ENCODE assay signal across 9 mouse cellular contexts in the genomic region with DNA sequence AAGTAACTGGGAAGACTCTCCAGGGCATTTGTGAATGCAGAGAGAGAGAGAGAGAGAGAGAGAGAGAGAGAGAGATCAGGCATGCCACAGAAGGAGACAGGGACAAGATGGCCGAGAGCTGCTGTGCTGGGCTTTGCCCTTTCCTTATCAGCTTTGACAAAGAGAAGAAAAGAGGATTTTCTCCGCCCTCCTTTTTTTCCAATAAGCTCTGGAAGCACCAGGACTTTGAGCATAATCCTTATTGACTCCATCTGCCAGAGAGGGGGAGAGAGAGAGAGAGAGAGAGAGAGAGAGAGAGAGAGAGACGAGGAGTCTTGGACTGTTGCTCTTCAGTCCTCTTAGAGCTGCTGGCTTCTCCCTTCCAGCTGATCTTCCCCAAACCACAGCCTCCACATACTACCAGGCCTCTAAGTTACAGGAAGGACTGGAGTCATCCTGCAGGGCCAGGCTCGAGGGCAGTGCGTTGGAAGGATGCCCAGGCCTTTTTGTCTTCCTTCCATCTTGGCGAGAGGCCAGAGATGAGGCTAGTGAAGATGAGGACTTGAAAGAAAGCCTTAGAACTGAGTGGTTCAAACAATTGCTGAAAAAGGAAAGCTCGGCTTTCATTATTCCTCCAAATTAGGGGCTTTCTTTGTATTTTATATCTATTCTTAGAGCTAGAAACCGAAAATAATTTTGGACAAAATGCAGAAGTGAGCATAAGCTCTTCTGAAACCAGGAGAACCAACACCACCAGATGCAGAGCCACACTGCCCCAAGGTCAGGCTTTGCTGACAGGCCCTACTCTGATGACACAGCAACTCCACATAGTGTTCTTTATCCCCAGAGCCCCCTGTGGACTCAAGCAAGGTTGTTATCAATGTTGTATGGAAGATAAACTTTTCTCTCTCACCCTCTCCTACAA. TPM values are rescaled to one million over a fixed set of nuclear protein-coding genes. Genes with fewer than 3 reads are reported as not detected.
DNase-seq lines count a peak whose midpoint lies in the region; ATAC-seq and TF ChIP-seq lines count a peak whose summit lies in the region.
"Had no signal": no experiment of that assay in that cellular context is flagged by ENCODE, and none has a peak within 500 bp of the region (broad histone marks: within the 10 kb centered on the region; RNA-seq: fewer than 3 reads in every experiment).

No protein-coding gene starts in this region.

- H3K9me3 ChIP-seq in forebrain, embryonic 15.5 days = no peaks in the 10 kb centered on the region
- no peaks in the 10 kb centered on the region for H3K9me3 ChIP-seq in forebrain, embryonic 11.5 days (ENCODE audit: control insufficient read depth, low read length)
- no peaks in the 10 kb centered on the region for H3K9me3 ChIP-seq in stomach, embryonic 15.5 days
- H3K9me3 ChIP-seq: embryonic facial prominence, embryonic 12.5 days had no signal

- H3K27ac ChIP-seq in forebrain, embryonic 15.5 days (replicated peaks) = 0 out of 2 replicates have a peak overlapping the region, but pooled peaks have one; percentile 27
- H3K27ac ChIP-seq in forebrain, embryonic 11.5 days (ENCODE audit: low read depth, low read length) = no peak overlapping the region
- H3K27ac ChIP-seq in cerebellum, adult 2 months (ENCODE audit: insufficient read depth, low read length) = no peak overlapping the region
- H3K27ac ChIP-seq in stomach, embryonic 15.5 days = no peak overlapping the region; the same call in 1 of the 2 replicates
- H3K27ac ChIP-seq: embryonic facial prominence, embryonic 12.5 days had no signal

- H3K4me2 ChIP-seq in forebrain, embryonic 15.5 days (replicated peaks) = no peak overlapping the region
- no peak overlapping the region for H3K4me2 ChIP-seq in forebrain, embryonic 11.5 days (ENCODE audit: low read depth, low read length, severe bottlenecking)
- H3K4me2 ChIP-seq in stomach, embryonic 15.5 days = no peak overlapping the region
- H3K4me2 ChIP-seq: embryonic facial prominence, embryonic 12.5 days had no signal

- no peak for TF ChIP-seq CTCF in cerebellum, adult 2 months (IDR thresholded peaks at IDR 0.05; ENCODE audit: borderline replicate concordance, insufficient read depth, low read depth, low read length)

- no peak for DNase-seq in forebrain, embryonic 11.5 days (ENCODE audit: low spot score)
- DNase-seq in 3T3-L1 (ENCODE audit: low read depth, low spot score) = peak; percentile 64
- peak; percentile 68 to 74 for DNase-seq in cerebellum, adult 2 months
- peak; percentile 20 to 51 for DNase-seq in heart, postnatal 14 days
- DNase-seq in lung, postnatal 10 days = peak; percentile 79
- no peak for DNase-seq in thymus, adult 18-20 months

- TF ChIP-seq POLR2A in cerebellum, adult 2 months (IDR thresholded peaks at IDR 0.05; ENCODE audit: borderline replicate concordance, insufficient read depth, low read length) = no peak

- no peak overlapping the region for H3K9ac ChIP-seq in forebrain, embryonic 15.5 days (replicated peaks)
- no peak overlapping the region for H3K9ac ChIP-seq in forebrain, embryonic 11.5 days (ENCODE audit: low read length)
- no peak overlapping the region for H3K9ac ChIP-seq in stomach, embryonic 15.5 days
- H3K9ac ChIP-seq: embryonic facial prominence, embryonic 12.5 days had no signal

- H3K4me1 ChIP-seq in forebrain, embryonic 15.5 days = no peaks in the 10 kb centered on the region; the same call in 1 of the 2 replicates
- no peaks in the 10 kb centered on the region for H3K4me1 ChIP-seq in forebrain, embryonic 11.5 days (replicated peaks; ENCODE audit: control insufficient read depth, insufficient read depth, low read length)
- H3K4me1 ChIP-seq in cerebellum, adult 2 months (ENCODE audit: control insufficient read depth, insufficient read depth, low read length) = no peaks in the 10 kb centered on the region; the same call in 1 of the 2 replicates
- no peaks in the 10 kb centered on the region for H3K4me1 ChIP-seq in stomach, embryonic 15.5 days
- H3K4me1 ChIP-seq: embryonic facial prominence, embryonic 12.5 days had no signal

- WGBS in forebrain, embryonic 15.5 days = 23% methylated on average over 8 of the region's 8 CpGs
- 55% methylated on average over 8 of the region's 8 CpGs for WGBS in forebrain, embryonic 11.5 days
- 35% methylated on average over 8 of the region's 8 CpGs for WGBS in cerebellum, adult 2 months
- 42% methylated on average over 7 of the region's 8 CpGs for WGBS in stomach, embryonic 15.5 days

- intact Hi-C loops in heart, postnatal 14 days (cut with DNase I) = no loop called here

- peak; percentile 35; the same call in 1 of the 2 replicates for ATAC-seq in forebrain, embryonic 15.5 days (replicated peaks)
- no peak for ATAC-seq in forebrain, embryonic 11.5 days (replicated peaks; ENCODE audit: low FRiP score)
- ATAC-seq in stomach, embryonic 15.5 days (ENCODE audit: insufficient read depth, low FRiP score, low read depth) = peak; percentile 50; the same call in 1 of the 2 replicates

- no peaks in the 10 kb centered on the region for H3K36me3 ChIP-seq in forebrain, embryonic 15.5 days
- H3K36me3 ChIP-seq in forebrain, embryonic 11.5 days (ENCODE audit: control insufficient read depth, insufficient read depth, low read length) = no peaks in the 10 kb centered on the region
- H3K36me3 ChIP-seq in stomach, embryonic 15.5 days = no peaks in the 10 kb centered on the region
- H3K36me3 ChIP-seq: embryonic facial prominence, embryonic 12.5 days had no signal

- no peaks in the 10 kb centered on the region for H3K27me3 ChIP-seq in forebrain, embryonic 15.5 days
- H3K27me3 ChIP-seq in forebrain, embryonic 11.5 days (ENCODE audit: control insufficient read depth, insufficient read depth, low read length) = no peaks in the 10 kb centered on the region
- no peaks in the 10 kb centered on the region for H3K27me3 ChIP-seq in cerebellum, adult 2 months (ENCODE audit: control insufficient read depth, insufficient read depth, low read length)
- no peaks in the 10 kb centered on the region for H3K27me3 ChIP-seq in stomach, embryonic 15.5 days (replicated peaks)
- H3K27me3 ChIP-seq: embryonic facial prominence, embryonic 12.5 days had no signal

- no peak overlapping the region for H3K4me3 ChIP-seq in forebrain, embryonic 15.5 days
- H3K4me3 ChIP-seq in forebrain, embryonic 11.5 days (ENCODE audit: low read depth, low read length) = no peak overlapping the region
- H3K4me3 ChIP-seq in cerebellum, adult 2 months (replicated peaks; ENCODE audit: insufficient read depth, low read depth, low read length) = no peak overlapping the region
- no peak overlapping the region for H3K4me3 ChIP-seq in stomach, embryonic 15.5 days (replicated peaks)
- H3K4me3 ChIP-seq: embryonic facial prominence, embryonic 12.5 days had no signal

RNA-seq across cellular contexts. Expression of a gene that starts 59.3 kb away (rescaled TPM):
- polyA plus RNA-seq in forebrain, embryonic 15.5 days (2015; fragmentation: Nextera tagmentation; extraction: Ambion mirVana) = 8.2 and 8.4 TPM in 2 replicates
- 1.3 and 2.1 TPM in 2 replicates for polyA plus RNA-seq in forebrain, embryonic 11.5 days (2014; fragmentation: Nextera tagmentation; extraction: Ambion mirVana)
- 29.2 and 31.9 TPM in 2 replicates for polyA plus RNA-seq in cerebellum, adult 2 months (2012; rRNA removed)
- 1 to 10 TPM; 4.4 to 5.2 TPM for total RNA-seq in heart, postnatal 14 days (2021)
- 6.2 and 6.8 TPM in 2 replicates for polyA plus RNA-seq in stomach, embryonic 15.5 days (2015; fragmentation: Nextera tagmentation; extraction: Ambion mirVana)

Comparison
In these comparisons a context has a peak if more than half of its experiments do, and no peak if none do; other contexts are left out.
1. DNase-seq: peak in 3T3-L1 (single experiment), cerebellum, adult 2 months (2 of 2), heart, postnatal 14 days (2 of 2) and lung, postnatal 10 days (single experiment); none in forebrain, embryonic 11.5 days (single experiment) and thymus, adult 18-20 months (0 of 2).